Mouse (Mus musculus): ENCODE measurements around the gene Zbtb16.

DNA sequence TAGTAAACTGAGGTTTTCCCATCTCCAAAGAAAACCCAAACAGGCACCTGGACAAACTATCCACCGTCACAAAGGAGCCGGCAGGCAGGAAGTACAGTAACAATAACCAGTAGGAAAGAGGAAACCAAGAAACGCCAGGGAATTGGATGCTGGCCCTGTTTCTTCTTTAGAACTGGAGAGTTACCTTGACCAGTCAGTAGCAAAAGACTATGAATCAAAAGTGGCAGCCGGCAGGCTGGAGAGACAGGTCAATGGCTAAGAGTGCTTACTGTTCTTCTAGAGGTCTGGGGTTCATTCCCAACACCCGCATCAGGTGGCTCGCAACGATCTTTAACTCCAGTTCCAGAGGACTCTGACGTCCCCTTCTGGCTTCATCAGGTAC lies 74.9 kb downstream of the Zbtb16 start:
- TF ChIP-seq CTCF (IDR thresholded peaks at IDR 0.05; ENCODE audit: borderline replicate concordance, insufficient read depth, low read length) (no peak), POLR2A (IDR thresholded peaks at IDR 0.05; ENCODE audit: low read depth, low read length) (no peak)
